Mouse (Mus musculus) spleen, adult 2 months (tissue): ENCODE data around the gene Hip1r.

Experiments
- CTCF ChIP-seq: fragments of 200-500 bp; IDR thresholded peaks from 2 replicates; pipeline ENCODE4 v1.5.1; 2011; ENCODE audit warnings: mild to moderate bottlenecking, inconsistent platforms; ENCODE audit not compliant: insufficient read depth, insufficient read length, insufficient replicate concordance; ENCODE audit errors: extremely low read depth
- POLR2A ChIP-seq: fragments of 200-500 bp; IDR thresholded peaks from 2 replicates; pipeline ENCODE4 v1.6.1; 2011; ENCODE audit warnings: low read depth, low read length, inconsistent platforms

GRCm38 (mm10) chr5:124041097-124041496 lies 67.7 kb downstream of the Hip1r start:
- no peak for TF ChIP-seq CTCF
- no peak for TF ChIP-seq POLR2A
